Mouse (Mus musculus): ENCODE measurements around the gene A430078G23Rik.
A peak's percentile ranks its signal among the peaks of the same experiment; 100 is the strongest.

- no peak for TF ChIP-seq CHD2 (IDR thresholded peaks at IDR 0.05; ENCODE audit: low read depth, low read length)
- TF ChIP-seq MAFK (IDR thresholded peaks at IDR 0.05; ENCODE audit: insufficient read depth, low read depth, low read length): peak; percentile 62
- no peak for TF ChIP-seq ZNF384 (IDR thresholded peaks at IDR 0.05; ENCODE audit: low read depth, low read length)
- TF ChIP-seq ZC3H11A (IDR thresholded peaks at IDR 0.05; ENCODE audit: borderline replicate concordance, low read depth, low read length): no peak
Observed at GRCm38 (mm10) chr8:3412816-3413215, 59.6 kb downstream of the A430078G23Rik start.

Measured in ES-E14 (cell line).